Mouse (Mus musculus) mesoderm, embryonic 11.5 days (tissue): ENCODE results near the gene B3galnt2.
"Not testable (repeated sequence)": the region's sequence is repeated elsewhere in the genome, so short reads cannot be mapped to it uniquely, and the experiment has no call there.

Experiments
- DNase-seq: peaks from one replicate; pipeline ENCODE4 v3.0.0-alpha.2; 2012; ENCODE audit warnings: low read depth, low spot score

B3galnt2 gene

DNA sequence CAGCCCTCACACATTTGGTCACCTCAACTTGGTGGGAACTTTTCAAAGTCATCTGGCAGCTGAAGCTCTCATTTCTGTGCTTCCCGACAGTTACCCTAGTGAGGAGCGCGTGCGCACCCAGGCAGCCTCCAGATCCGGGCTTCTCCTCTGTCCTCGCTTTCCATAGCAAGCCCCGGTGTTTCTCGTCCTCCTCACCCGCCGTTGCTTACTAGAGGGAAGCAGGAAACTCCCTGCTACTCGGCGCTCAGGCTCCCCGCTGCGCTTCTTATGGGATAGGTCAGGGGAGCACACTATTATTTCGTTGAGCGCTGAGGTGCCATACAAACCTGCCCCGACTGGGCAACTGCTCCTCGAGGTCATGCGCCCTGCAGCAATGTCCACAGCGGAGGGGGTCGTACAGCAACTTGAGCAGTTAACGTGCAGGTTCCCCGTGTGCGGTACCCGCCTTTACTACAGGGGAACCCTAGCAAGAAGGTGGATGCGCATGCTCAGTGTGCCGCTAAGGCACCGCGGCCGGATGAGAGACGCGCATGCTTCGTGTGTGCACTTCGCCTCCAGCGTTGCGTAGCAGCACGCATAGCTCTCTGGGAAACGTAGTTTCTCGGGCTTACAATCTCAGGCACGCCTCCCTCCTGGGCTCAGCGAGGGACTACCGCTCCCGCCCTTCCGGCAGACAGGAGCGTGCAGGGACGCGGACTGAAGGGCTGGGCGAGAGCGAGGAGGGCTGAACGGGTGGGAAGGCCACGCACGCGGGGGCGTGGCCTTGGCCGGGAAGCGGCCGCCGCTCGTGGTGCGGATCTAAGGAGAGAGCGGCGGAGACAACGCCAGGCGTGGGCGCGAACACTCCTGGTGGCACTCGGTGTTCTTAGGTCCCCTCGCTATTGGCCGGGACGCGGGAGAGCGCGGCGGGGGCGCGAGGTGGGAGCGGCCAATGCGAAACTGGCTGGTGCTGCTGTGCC is at the start of gene B3galnt2:
B3galnt2 (plus strand) TSS at position 596 of the 959 bp plus-strand sequence.
- DNase-seq: peak; percentile 99

DNA sequence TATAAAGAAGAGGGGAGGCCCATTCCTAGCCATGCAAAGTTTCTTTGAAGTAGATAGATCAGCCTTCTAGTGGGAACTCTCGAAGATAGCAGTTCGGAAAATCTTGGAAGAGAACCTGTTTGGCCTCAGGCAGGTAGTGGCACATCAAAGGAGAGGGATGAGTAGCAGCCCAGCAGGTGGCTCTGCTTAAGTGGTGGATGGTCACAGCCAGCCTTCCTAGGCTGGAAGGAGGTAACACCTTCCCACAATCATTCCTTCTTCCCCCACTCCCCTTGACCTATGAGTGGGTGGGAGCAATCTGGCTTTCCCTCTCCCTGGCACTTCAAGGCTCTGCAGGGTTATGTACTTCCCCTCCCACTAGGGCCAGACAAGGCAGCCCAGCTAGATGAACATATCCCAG is 42.9 kb upstream of the B3galnt2 start:
- DNase-seq: no peak

DNA sequence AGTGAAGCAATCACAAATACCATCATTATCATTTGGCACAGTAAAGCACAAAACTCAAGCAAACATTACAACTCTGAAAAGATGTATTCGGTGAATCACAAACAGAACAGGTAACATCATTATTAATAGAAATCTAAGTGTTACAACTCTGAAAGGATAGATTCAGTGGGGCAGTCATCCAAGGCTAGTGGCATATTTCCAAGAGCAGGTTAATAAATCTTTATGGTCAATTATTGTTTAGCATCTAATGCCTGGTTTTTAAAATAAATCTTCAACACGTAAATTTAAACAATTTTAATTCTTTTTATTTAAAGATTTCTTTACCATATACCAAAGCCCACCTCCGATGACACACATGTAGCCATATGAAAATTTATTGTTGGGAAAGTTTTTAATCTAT is 34.9 kb upstream of the B3galnt2 start:
- DNase-seq: no peak

DNA sequence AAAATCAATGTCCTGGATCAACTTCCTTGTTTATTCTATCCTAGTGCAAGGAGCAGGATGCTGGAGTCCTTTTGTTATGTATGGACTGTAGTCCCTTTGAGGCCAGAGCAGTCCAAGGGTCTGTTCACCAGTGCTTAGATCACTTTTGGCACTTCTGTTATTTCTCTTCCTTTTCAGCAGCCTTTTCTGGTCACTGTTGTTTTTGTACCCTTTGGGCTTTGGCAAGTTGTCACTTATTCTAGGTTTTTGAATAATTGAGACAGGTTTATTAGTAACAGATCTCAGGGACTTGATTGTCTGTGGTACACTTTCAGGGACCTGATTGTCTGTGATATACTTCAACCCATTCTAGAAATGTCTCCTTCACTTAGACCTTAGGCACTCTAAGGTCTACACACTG is 31.7 kb upstream of the B3galnt2 start:
- no peak for DNase-seq

DNA sequence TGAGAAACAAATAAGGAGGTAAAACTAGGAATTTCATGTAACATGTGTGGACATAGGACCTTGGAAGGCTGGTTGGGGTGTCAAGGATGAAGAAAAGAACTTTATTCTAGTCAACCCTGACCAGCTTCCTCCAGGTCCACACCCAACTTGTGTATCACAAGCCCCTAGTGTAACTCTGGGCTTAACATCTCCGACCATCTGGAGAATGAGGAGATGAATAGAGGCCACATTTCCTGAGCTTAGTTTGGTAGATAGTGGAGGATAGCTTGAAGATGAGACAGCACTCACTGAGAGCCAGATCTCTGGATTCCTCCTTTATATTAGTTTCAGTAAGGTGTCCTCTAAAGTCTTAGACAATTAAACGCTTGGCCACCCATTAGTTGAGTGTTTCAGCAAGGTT is 24.3 kb upstream of the B3galnt2 start:
- DNase-seq: no peak

DNA sequence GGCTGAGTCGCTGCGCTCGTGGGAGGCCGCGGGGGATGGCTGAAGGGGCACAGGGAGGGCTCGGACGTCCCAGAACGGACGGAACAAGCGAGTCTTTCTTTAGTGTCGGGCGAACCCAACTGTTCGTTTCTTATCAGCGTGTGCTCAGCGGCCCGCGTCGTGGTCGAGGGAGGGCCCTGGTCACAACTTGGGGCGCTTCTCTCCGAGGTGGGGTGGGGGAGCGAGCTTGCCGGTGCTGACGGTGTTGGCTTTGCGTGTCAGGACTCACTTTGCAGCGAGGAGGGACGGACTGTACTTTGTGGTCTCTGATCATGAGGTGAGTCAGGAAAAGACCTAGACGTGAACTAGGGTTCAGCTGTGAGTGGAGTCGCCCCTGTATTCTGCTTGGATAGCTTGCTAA is 662 bp downstream of the B3galnt2 start:
- peak; percentile 34 for DNase-seq

DNA sequence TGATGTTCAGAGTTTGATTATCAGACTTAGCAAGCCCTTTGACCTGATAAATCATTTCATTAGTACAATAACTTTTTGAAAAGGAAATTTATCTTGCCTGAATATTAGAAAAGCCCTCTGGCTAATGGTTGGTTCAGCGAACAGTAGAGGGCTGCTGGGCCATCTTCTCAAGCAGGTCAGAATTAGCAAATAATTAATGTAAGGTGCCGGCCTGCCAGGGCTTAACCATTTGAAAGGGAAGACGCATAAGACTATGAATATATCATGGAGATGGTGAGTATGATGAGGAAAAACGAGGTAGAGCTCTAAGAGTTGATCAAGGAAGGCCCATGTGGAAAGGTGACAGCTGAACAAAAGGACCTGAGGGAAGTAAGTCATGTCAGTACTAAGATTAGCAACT is 2.4 kb downstream of the B3galnt2 start:
- DNase-seq: no peak

DNA sequence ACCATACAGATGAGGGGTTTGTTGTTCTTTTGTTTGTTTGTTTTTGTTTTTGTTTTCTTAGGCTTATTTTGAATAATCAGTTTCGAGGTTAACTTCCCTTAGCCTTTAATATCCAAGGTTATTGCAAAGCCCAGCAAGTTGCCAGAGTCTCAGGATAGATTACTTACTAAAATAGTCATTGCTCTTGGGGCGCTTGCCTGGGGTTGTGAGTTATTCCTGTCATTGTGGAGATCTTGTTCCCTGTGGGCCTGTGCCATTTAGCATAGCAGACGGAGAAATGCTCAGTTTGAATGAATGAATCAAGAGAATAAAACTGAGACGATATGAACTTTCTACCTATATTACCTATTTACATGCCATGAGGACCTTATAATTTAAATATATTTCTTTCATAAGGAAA is 5.9 kb downstream of the B3galnt2 start:
- DNase-seq: no peak

DNA sequence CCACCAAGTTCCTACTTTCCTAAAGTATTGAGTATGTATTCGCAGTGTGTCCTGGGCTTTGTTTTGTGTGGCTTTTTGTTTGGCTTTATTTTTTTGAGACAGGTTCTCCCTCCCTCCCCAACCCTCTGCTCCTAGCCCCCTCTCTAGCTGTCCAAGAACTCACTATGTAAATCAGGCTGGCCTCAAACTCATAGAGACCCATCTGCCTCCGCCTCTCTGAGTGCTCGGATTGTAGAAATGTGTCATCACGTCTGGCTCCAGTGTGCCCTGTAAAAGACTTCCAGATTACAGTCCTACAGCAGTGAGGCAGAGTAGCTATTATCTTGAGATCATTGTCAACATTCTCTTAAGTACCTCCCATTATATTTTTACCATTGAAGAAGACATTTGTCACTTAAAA is 6.8 kb downstream of the B3galnt2 start:
- no peak for DNase-seq

DNA sequence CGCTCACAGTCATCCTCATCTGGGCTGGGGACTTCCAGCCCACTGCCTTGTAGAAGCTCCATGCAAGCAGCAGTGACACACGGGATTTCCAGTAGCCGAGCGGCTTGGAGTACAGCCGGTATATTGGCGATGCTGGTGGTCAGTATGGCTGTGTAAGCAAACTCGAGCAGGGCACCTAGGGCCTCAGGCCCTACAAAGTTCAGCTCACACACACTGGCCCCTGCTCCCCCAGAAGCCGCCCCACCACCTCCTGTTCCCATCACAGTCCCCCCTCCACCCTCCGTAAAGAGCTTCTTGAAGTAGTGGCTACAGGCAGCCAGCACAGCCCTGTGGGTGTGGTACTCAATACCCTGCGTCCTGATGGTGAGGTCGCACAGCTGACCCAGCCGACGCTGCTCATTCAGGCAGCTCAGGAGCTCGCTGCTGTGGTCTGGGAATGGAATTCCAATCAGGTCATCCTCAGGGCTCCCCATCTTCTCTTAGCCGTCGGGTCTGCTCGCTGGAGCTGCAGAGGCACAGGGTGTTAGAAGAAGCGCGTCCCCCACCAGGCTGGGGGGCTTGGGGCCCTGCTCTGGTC is 11.2 kb downstream of the B3galnt2 start:
- DNase-seq: no peak

DNA sequence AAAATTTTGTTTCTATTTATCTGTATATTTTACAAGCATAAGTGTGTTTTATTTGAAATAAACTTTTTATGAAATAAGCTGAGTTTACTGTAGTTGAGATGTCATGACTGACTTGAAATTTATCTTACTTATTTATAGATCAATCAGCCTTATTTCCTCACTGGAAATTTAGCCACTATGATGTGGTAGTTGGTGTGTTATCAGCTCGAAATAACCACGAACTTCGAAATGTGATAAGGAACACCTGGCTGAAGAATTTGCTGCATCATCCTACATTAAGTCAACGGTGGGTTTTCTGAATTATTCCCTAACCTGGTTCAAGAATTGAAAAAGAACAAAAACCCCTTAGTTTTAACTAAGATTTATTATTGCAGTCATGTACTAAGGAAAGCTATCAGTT is 11.9 kb downstream of the B3galnt2 start:
- no peak for DNase-seq

GRCm38 (mm10) chr13:13968629-13969111 is 14.4 kb downstream of the B3galnt2 start:
- DNase-seq: no peak

DNA sequence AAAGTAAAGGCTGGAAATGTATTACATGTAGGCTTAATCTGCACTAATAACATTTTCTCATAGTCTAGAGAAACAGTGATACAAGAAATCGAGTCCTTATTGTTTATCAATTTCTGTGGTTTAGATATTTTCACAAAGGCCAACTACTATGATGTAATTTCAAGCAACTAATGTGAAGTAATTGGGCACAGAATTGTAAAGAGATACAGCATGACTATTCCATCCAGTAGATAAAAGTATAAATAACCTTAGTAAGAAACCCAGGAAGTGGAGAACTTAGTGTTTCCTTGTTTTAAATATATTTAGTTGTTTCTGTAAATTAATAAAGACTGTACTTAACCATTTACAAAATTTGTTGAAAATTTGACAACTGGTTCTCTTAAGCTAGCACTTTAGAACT is 15.5 kb downstream of the B3galnt2 start:
- DNase-seq: no peak

DNA sequence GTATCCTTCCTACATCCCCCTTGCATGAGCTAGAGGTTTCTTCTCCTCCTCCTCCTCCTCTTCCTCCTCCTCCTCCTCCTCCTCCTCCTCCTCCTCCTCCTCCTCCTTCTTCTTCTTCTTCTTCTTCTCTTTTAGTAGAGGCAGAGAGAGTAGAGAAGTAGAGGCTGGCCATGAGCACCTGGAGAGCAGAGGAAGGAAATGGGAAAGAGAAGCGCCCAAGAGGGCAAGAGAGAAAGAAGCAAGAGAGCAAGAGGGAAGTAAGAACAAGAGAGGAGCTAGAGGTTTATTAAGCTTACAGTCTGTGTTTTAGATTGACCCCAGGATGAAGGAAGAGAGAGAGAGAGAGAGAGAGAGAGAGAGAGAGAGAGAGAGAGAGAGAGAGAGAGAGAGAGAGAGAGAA is 27.6 kb downstream of the B3galnt2 start:
- not testable (repeated sequence) for DNase-seq

GRCm38 (mm10) chr13:13983523-13983922 is 29.3 kb downstream of the B3galnt2 start:
- DNase-seq: no peak

- no peak for DNase-seq
Observed at GRCm38 (mm10) chr13:13989135-13989534, 34.9 kb downstream of the B3galnt2 start.

GRCm38 (mm10) chr13:13990391-13990790 is 36.1 kb downstream of the B3galnt2 start:
- peak; percentile 58 for DNase-seq

GRCm38 (mm10) chr13:13993041-13993440 is 38.8 kb downstream of the B3galnt2 start:
- DNase-seq: no peak

DNA sequence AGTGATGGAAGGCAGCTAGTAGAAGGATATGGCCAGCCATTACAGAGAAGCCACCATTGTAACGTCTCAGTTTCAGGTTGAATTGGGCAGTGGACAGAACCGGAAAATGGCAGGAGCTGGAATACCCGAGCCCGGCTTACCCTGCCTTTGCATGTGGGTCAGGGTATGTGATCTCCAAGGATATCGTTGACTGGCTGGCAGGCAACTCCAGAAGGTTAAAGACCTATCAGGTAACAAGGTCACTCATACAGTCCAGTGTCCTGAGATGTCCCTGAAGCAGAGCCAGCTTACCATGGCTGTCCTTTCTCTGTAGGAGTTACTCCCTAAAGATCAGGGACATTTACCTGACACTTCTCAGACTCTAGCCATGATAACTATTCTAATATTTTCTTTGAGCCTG is 40.8 kb downstream of the B3galnt2 start:
- DNase-seq: no peak

- DNase-seq: no peak
Observed at GRCm38 (mm10) chr13:13997476-13997875, 43.2 kb downstream of the B3galnt2 start.

GRCm38 (mm10) chr13:14002706-14003105 is 48.4 kb downstream of the B3galnt2 start:
- DNase-seq: no peak

DNA sequence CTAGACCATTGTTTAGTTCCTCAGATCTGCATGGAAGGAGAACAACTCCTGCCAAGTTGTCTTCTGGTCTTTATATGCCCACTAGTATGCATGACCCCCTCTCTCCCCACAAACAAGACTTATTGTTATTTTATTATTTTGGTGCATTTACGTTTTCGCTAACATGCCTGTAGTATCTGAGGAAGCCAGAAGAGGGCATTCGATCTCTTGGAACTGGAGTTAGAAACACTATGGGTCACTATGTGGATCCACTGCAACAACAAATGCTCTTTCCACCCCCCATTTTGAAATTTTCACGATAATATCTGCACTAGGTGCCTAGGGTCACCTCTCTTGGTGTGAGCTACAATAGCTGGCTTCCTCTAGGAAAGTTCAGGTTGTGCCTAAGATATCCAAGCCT is 49.8 kb downstream of the B3galnt2 start:
- DNase-seq: no peak

DNA sequence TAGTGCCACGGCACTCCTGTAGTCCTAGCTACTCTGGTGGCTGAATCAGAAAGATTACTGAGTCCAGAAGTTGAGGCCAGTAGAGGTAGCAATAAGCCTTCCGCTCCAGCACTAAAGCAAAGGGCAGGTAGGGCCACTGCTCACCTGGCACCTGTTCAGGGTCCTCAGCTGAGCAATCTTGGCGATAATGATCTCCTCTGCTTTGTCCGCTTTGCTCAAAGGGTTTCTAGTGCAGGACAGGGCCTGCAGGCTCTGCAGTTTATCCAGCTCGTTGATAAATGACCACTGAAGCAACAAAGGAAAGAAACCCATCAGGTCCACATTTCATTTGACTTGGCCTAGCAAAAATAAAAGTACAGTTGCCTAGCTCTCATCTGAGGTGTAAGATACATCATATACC is 50.7 kb downstream of the B3galnt2 start:
- DNase-seq: no peak
